Mouse (Mus musculus) olfactory bulb, adult 2 months (tissue): ENCODE measurements around the gene 4930558K02Rik. TPM values are rescaled to one million over a fixed set of nuclear protein-coding genes. Genes with fewer than 3 reads are reported as not detected.
A peak's percentile ranks its signal among the peaks of the same experiment; 100 is the strongest.

Experiments
- H3K27ac ChIP-seq: fragments of 200-500 bp; 2 replicates; pipeline ENCODE4 v1.5.1; 2012; ENCODE audit warnings: low read depth, low read length; ENCODE audit not compliant: insufficient read depth
- H3K4me1 ChIP-seq: fragments of 200-500 bp; 2 replicates; pipeline ENCODE4 v1.6.1; 2012; ENCODE audit warnings: low read length; ENCODE audit not compliant: control insufficient read depth, insufficient read depth
- H3K4me3 ChIP-seq: fragments of 200-500 bp; 2 replicates; pipeline ENCODE4 v1.5.1; 2012; ENCODE audit warnings: mild to moderate bottlenecking, low read depth, low read length, moderate library complexity; ENCODE audit not compliant: insufficient read depth
- CTCF ChIP-seq: fragments of 200-500 bp; IDR thresholded peaks from 2 replicates; pipeline ENCODE4 v1.5.1; 2012; ENCODE audit warnings: low read depth, mild to moderate bottlenecking, low read length, moderate library complexity; ENCODE audit not compliant: insufficient read depth
- POLR2A ChIP-seq: fragments of 200-500 bp; IDR thresholded peaks from 2 replicates; pipeline ENCODE4 v1.6.1; 2012; ENCODE audit warnings: mild to moderate bottlenecking, low read depth, low read length, moderate library complexity; ENCODE audit not compliant: insufficient read depth
- WGBS: fragments of 180-500 bp; shearing (Covaris S2); methylation state at CpG from one replicate; pipeline ENCODE4 v1.1.7; 2018; 5-methylcytosine and 5-hydroxymethylcytosine counted together
- polyA plus RNA-seq: library from polyadenylated mRNA; stranded (reverse); fragments of >200 nt; gene quantifications from 2 replicates; pipeline ENCODE4 v1.2.4, GENCODE M21; 2012; ENCODE audit warnings: low replicate concordance; ENCODE audit not compliant: missing spikeins, insufficient read depth, insufficient read length

Gene 4930558K02Rik
- polyA plus RNA-seq, 1 experiment = not detected

DNA sequence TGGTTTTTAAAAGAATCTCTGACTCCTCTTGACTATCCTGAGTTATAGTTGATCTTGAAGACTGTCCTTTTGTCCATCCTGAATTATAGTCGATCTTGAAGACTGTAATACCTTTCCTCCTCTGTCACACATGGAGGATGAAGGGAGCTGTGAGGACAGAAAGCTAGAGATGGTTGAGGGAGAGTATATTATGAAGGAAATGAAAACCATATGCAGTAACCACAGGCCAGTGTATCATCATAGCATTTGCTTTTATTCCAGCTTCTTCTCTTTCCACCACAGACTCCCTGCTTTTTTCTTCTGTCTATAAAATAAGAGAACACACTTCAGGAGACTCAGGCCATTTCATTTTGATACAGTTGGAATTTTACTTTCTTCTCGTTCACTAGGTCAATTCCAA, 610 bp upstream of the 4930558K02Rik start:
- TF ChIP-seq CTCF = no peak
- no peak for TF ChIP-seq POLR2A
- Histone ChIP-seq H3K4me1 (0 out of 2 replicates have a peak, but pooled peaks cover 6% of the 10 kb centered on the region), H3K4me3 (no peak overlapping the region), H3K27ac (no peak overlapping the region)
- WGBS = 90% methylated on average over 2 of the region's 2 CpGs

DNA sequence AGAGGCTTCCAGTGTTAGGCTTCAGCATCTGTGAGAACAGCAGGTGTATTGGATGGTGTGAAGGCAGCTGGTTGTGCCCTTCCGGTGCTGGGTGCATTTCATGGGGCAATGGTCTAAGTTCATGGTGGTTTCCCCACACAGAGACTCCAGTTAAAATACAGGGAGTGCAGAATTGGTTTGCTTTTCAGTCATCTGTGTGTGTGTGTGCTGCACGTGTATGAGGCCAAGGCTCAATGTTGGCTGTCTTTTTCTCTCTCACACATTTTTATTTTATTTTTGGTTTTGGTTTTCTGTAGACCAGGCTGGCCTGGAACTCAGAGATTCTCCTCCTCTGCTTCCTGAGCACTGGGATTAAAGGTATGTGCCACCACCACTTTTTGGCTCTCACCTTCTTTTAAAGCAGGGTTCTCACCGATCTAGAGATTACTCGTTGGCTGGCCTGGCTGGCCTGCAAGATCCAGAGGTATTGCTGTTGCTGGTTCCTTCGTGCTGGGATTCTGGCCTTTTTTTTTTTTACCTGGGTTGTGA, 1.2 kb downstream of the 4930558K02Rik start:
- Histone ChIP-seq H3K4me3 (no peak overlapping the region), H3K4me1 (0 out of 2 replicates have a peak, but pooled peaks cover 6% of the 10 kb centered on the region), H3K27ac (no peak overlapping the region)
- WGBS = 92% methylated on average over 5 of the region's 5 CpGs
- TF ChIP-seq CTCF (no peak), POLR2A (no peak)

DNA sequence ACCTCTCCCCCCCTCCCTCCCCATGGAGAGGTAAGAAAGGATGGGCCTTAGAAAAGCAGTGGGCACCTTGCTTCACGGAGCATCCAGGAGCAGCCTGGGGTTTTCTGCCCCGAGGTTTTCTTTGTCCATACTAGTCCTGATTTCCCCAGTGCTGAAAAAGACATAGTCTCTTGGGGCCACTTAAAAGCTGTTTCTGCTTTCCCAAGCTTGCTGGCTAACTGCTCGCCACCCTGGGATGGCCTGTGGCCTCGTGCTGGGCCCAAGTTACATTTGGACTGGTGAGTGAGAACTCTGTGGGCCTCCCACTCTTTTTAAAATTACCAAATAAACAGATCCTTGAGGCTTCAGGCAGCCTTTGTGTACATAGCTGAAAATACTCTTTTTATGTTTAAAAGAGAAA, 2.1 kb downstream of the 4930558K02Rik start:
- WGBS = 63% methylated on average over 4 of the region's 4 CpGs

DNA sequence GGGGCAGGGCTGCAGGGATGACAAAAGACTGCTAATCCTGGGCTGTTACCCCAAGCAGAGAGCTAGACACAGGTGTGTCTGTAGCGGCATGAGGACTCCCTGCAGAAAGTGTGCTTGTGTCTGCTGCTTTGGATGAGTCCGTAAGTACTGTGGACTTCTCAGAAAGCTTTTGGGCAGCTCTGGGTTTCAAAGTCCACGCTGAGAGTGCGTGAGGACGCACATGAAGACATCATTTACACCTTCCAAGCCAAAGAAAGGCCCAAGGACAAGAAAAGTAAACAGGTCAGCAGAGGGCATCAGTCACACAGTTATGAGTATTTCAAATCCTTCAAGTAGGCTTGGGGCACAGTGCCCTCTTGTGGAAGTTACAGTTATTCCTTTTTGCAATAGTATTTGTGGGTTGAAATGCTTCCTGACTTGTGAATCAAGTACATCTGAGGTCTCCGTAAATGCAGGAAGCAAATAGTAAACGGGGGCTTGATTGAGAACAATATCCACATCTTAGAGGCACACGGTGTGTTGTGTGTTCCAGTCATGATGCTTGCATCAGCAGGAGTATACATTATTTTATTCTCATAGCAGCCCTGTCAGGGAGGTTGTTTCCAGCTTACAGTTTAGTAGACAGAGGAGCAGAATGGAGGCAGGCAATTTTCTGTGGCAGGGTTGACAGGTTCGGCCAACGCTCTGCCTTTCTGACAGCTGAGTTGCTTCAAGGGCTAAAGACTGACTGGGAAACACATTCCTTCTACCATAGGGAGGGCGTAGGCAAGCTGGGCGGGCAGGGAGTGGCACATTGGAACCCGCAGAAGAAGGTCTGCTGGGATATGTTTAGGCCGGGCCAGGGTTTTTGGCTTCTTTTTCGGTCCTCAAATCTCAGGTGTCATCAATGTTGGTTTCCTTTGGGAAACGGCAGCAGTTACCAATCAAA, 2.9 kb downstream of the 4930558K02Rik start:
- 0 out of 2 replicates have a peak, but pooled peaks have one; percentile 5 for TF ChIP-seq CTCF
- TF ChIP-seq POLR2A = no peak
- Histone ChIP-seq H3K4me1 (0 out of 2 replicates have a peak, but pooled peaks cover 6% of the 10 kb centered on the region), H3K4me3 (no peak overlapping the region), H3K27ac (no peak overlapping the region)
- 49% methylated on average over 16 of the region's 16 CpGs for WGBS

More for the DNA sequence above, 2.1 kb downstream of the 4930558K02Rik start:
- Histone ChIP-seq H3K4me1 (0 out of 2 replicates have a peak, but pooled peaks cover 6% of the 10 kb centered on the region), H3K27ac (no peak overlapping the region), H3K4me3 (no peak overlapping the region)
- no peak for TF ChIP-seq CTCF

DNA sequence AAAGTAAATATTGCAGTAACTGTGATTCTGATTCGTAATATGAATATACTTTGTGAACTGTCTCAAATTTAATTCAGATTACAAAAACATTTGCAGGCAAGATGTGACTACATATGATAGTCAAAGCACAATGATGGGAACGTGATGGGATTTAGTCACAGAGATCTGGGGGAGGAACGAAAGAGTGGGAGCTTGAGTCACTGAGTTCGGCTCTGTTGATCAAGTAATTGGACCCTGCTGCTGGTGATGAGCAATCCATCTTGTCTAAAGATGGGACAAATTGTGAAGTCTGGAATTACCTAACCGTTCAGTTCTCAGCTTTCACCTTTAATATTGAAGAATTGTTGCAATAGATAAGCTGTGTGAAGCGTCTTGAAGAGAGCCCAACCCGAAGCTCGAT, 7.2 kb downstream of the 4930558K02Rik start:
- WGBS = 82% methylated on average over 8 of the region's 8 CpGs
- peaks cover 12% of the 10 kb centered on the region; the same call in 1 of the 2 replicates for H3K4me1 ChIP-seq
- H3K4me3 ChIP-seq = no peak overlapping the region

DNA sequence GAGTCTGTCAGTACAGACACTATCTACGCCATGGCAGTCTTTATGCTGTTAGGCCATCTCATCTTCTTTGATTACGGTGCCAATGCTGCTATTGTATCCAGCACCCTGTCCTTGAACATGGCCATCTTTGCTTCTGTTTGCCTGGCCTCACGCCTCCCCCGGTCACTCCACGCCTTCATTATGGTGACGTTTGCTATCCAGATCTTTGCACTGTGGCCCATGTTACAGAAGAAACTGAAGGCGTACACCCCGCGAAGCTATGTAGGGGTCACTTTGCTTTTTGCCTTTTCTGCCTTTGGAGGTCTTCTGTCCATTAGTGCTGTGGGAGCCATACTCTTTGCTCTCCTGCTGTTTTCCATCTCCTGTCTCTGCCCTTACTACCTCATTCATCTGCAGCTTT, 8.6 kb downstream of the 4930558K02Rik start:
- Histone ChIP-seq H3K27ac (no peak overlapping the region), H3K4me3 (no peak overlapping the region), H3K4me1 (peaks cover 7% of the 10 kb centered on the region; the same call in 1 of the 2 replicates)
- TF ChIP-seq POLR2A (no peak), CTCF (no peak)
- WGBS = 96% methylated on average over 9 of the region's 9 CpGs

More for the DNA sequence above, 7.2 kb downstream of the 4930558K02Rik start:
- no peak for TF ChIP-seq POLR2A
- no peak for TF ChIP-seq CTCF
- no peak overlapping the region for H3K27ac ChIP-seq

DNA sequence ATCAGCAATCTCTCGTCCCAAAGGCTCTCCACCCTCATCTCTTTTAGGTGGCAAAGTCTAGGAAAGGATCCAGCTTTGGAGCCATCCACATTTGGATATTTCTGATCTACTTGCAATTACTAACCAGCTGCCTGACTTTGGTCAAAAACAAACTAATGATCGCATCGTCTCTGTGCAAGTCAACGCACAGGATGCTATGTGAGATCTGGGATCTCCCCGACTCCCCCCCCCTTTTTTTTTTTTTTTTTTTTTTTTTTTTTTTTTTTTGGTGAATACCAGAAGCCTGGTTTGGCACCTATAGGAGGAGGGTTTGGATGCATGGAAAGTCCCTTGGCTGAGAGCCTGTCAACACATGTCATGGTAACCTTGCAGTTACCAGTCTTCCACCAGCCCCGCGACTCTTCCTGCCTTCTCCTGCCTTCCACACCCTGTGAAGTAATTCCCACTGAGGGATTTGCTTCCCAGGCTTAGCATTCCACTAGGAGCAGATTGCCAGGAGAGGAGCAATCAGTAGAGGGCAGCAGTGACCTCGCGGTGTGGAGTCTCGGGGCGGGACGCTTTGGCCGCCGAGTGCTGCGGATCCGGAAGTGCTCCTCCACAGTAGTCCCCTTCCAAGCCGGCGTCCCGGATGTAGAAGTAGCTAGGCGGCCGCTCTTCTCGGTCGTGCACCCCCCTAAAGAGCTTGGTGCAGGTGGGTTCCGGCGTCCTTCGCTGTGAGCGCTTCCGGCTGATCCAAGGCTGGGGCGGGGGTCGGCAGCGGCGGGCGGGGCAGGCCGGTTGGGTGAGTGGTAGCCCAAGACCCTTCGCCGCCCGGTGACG, 10.6 kb downstream of the 4930558K02Rik start, which contains the start of gene Pigc:
Pigc (plus strand) TSS at position 598 of the 819 bp plus-strand sequence.
- WGBS = 1% methylated on average over 38 of the region's 38 CpGs
- Histone ChIP-seq H3K27ac (0 out of 2 replicates have a peak within 1 kb of the TSS, but pooled peaks have one; percentile 42), H3K4me3 (peak within 1 kb of the TSS; percentile 67), H3K4me1 (peaks cover 6% of the 10 kb centered on the region; the same call in 1 of the 2 replicates)
- peak; percentile 37; the same call in 1 of the 2 replicates for TF ChIP-seq POLR2A
- TF ChIP-seq CTCF = peak; percentile 52

DNA sequence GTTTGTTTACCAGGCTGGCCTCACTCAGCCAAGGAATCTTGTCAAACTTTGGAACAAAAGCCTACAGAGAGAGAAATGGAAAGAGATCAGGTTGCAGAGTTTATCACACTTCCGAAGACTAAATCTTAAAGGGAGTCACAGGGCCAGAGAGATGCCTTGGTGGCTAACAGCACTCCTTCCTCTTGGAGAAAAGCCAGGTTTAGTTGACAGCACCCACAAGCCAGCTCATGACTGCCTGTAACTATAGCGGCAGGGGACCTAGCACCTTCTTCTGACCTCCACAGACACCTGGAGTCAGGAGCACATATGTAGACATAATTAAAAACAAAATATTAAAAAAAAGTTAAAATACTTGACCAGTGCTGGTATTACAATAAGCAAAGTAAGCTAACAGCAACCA, 11.5 kb downstream of the 4930558K02Rik start:
- 91% methylated on average over 2 of the region's 2 CpGs for WGBS
- H3K4me1 ChIP-seq = peaks cover 6% of the 10 kb centered on the region; the same call in 1 of the 2 replicates
- TF ChIP-seq CTCF (no peak), POLR2A (no peak)
- no peak overlapping the region for H3K4me3 ChIP-seq
- H3K27ac ChIP-seq = no peak overlapping the region
